Mouse (Mus musculus) thymus, adult 2 months (tissue): ENCODE measurements around the gene Ago1.

Experiments used
- CTCF ChIP-seq: fragments of 200-500 bp; IDR thresholded peaks from 2 replicates; pipeline ENCODE4 v1.5.1; 2012; ENCODE audit warnings: mild to moderate bottlenecking, control low read depth, low read length, moderate library complexity, borderline replicate concordance; ENCODE audit not compliant: control insufficient read depth, poor library complexity, insufficient read depth; ENCODE audit errors: extremely low read depth
- POLR2A ChIP-seq: fragments of 200-500 bp; IDR thresholded peaks from 2 replicates; pipeline ENCODE4 v1.6.1; 2012; ENCODE audit warnings: mild to moderate bottlenecking, low read length, control low read depth, moderate library complexity; ENCODE audit not compliant: control insufficient read depth, poor library complexity, insufficient read depth; ENCODE audit errors: extremely low read depth

- TF ChIP-seq CTCF: no peak
- TF ChIP-seq POLR2A: no peak
Observed at GRCm38 (mm10) chr4:126496963-126497362, 28.6 kb upstream of the Ago1 start.
